Mouse (Mus musculus): ENCODE measurements around the gene Olfr464. TPM values are rescaled to one million over a fixed set of nuclear protein-coding genes. Genes with fewer than 3 reads are reported as not detected.

Olfr464 gene
- polyA plus RNA-seq, 1 experiment from 2014 or later = not detected

GRCm38 (mm10) chr11:87916005-87916404, 4.8 kb downstream of the Olfr464 start:
- H3K4me1 ChIP-seq (replicated peaks; ENCODE audit: control insufficient read depth, insufficient read depth) = no peaks in the 10 kb centered on the region
- DNase-seq (ENCODE audit: low spot score) = no peak
- no peaks in the 10 kb centered on the region for H3K9me3 ChIP-seq (ENCODE audit: control insufficient read depth, low read length)
- no peak overlapping the region for H3K9ac ChIP-seq (ENCODE audit: low read length)
- no peaks in the 10 kb centered on the region for H3K27me3 ChIP-seq (ENCODE audit: control insufficient read depth, insufficient read depth, low read length)
- no peak overlapping the region for H3K4me3 ChIP-seq (ENCODE audit: low read depth, low read length)
- WGBS = 86% methylated on average over 1 of the region's 1 CpGs
- H3K36me3 ChIP-seq (ENCODE audit: control insufficient read depth, insufficient read depth, low read length) = no peaks in the 10 kb centered on the region
- no peak for ATAC-seq (ENCODE audit: low FRiP score, low TSS enrichment)
- no peak overlapping the region for H3K27ac ChIP-seq (replicated peaks)
- TF ChIP-seq EP300 (optimal IDR thresholded peaks at IDR 0.05) = no peak
- TF ChIP-seq CTCF (IDR thresholded peaks at IDR 0.05; ENCODE audit: low read depth) = no peak
- H3K4me2 ChIP-seq (replicated peaks; ENCODE audit: low read depth) = no peak overlapping the region

- H3K4me2 ChIP-seq (replicated peaks; ENCODE audit: low read depth) = no peak overlapping the region
- H3K4me3 ChIP-seq (ENCODE audit: low read depth, low read length) = no peak overlapping the region
- DNase-seq (ENCODE audit: low spot score) (no peak), ATAC-seq (ENCODE audit: low FRiP score, low TSS enrichment) (no peak)
- no peaks in the 10 kb centered on the region for H3K36me3 ChIP-seq (ENCODE audit: control insufficient read depth, insufficient read depth, low read length)
- no peaks in the 10 kb centered on the region for H3K9me3 ChIP-seq (ENCODE audit: control insufficient read depth, low read length)
- WGBS = 80% methylated on average over 3 of the region's 3 CpGs
- H3K9ac ChIP-seq (ENCODE audit: low read length) = no peak overlapping the region
- H3K27me3 ChIP-seq (ENCODE audit: control insufficient read depth, insufficient read depth, low read length) = no peaks in the 10 kb centered on the region
- TF ChIP-seq CTCF (IDR thresholded peaks at IDR 0.05; ENCODE audit: low read depth) (no peak), EP300 (optimal IDR thresholded peaks at IDR 0.05) (no peak)
- no peak overlapping the region for H3K27ac ChIP-seq (replicated peaks)
- H3K4me1 ChIP-seq (replicated peaks; ENCODE audit: control insufficient read depth, insufficient read depth) = no peaks in the 10 kb centered on the region
Observed at GRCm38 (mm10) chr11:87904331-87904730, 16.4 kb downstream of the Olfr464 start.

- no peak for DNase-seq (ENCODE audit: low spot score)
- no peak within 1 kb of the TSS for H3K9ac ChIP-seq (ENCODE audit: low read length)
Observed at GRCm38 (mm10) chr11:87897287-87897686, 23.5 kb downstream of the Olfr464 start, which contains the start of gene Olfr463. Gene Olfr463, minus strand, starts transcription at chr11:87897387.

GRCm38 (mm10) chr11:87892168-87892567, 28.6 kb downstream of the Olfr464 start, which contains the start of gene Olfr462:
Gene Olfr462, minus strand, starts transcription at chr11:87892268.
- ATAC-seq (ENCODE audit: low FRiP score, low TSS enrichment) = no peak
- Histone ChIP-seq H3K36me3 (ENCODE audit: control insufficient read depth, insufficient read depth, low read length) (no peaks in the 10 kb centered on the region), H3K9ac (ENCODE audit: low read length) (no peak within 1 kb of the TSS), H3K4me3 (ENCODE audit: low read depth, low read length) (no peak within 1 kb of the TSS), H3K27ac (replicated peaks) (no peak within 1 kb of the TSS), H3K4me2 (replicated peaks; ENCODE audit: low read depth) (no peak within 1 kb of the TSS), H3K4me1 (replicated peaks; ENCODE audit: control insufficient read depth, insufficient read depth) (no peaks in the 10 kb centered on the region), H3K27me3 (ENCODE audit: control insufficient read depth, insufficient read depth, low read length) (no peaks in the 10 kb centered on the region), H3K9me3 (ENCODE audit: control insufficient read depth, low read length) (no peaks in the 10 kb centered on the region)
- WGBS = 87% methylated on average over 6 of the region's 6 CpGs
- TF ChIP-seq EP300 (optimal IDR thresholded peaks at IDR 0.05) (no peak), CTCF (IDR thresholded peaks at IDR 0.05; ENCODE audit: low read depth) (no peak)
- no peak for DNase-seq (ENCODE audit: low spot score)

More at GRCm38 (mm10) chr11:87897287-87897686, 23.5 kb downstream of the Olfr464 start, which contains the start of gene Olfr463:
- Histone ChIP-seq H3K27me3 (ENCODE audit: control insufficient read depth, insufficient read depth, low read length) (no peaks in the 10 kb centered on the region), H3K9me3 (ENCODE audit: control insufficient read depth, low read length) (no peaks in the 10 kb centered on the region), H3K4me3 (ENCODE audit: low read depth, low read length) (no peak within 1 kb of the TSS), H3K4me1 (replicated peaks; ENCODE audit: control insufficient read depth, insufficient read depth) (no peaks in the 10 kb centered on the region), H3K36me3 (ENCODE audit: control insufficient read depth, insufficient read depth, low read length) (no peaks in the 10 kb centered on the region), H3K4me2 (replicated peaks; ENCODE audit: low read depth) (no peak within 1 kb of the TSS), H3K27ac (replicated peaks) (no peak within 1 kb of the TSS)
- TF ChIP-seq EP300 (optimal IDR thresholded peaks at IDR 0.05) (no peak), CTCF (IDR thresholded peaks at IDR 0.05; ENCODE audit: low read depth) (no peak)
- ATAC-seq (ENCODE audit: low FRiP score, low TSS enrichment) = no peak

GRCm38 (mm10) chr11:87884856-87885255, 35.9 kb downstream of the Olfr464 start:
- Histone ChIP-seq H3K4me2 (replicated peaks; ENCODE audit: low read depth) (no peak overlapping the region), H3K9ac (ENCODE audit: low read length) (no peak overlapping the region), H3K36me3 (ENCODE audit: control insufficient read depth, insufficient read depth, low read length) (no peaks in the 10 kb centered on the region), H3K4me3 (ENCODE audit: low read depth, low read length) (no peak overlapping the region), H3K27me3 (ENCODE audit: control insufficient read depth, insufficient read depth, low read length) (no peaks in the 10 kb centered on the region), H3K4me1 (replicated peaks; ENCODE audit: control insufficient read depth, insufficient read depth) (no peaks in the 10 kb centered on the region), H3K27ac (replicated peaks) (no peak overlapping the region), H3K9me3 (ENCODE audit: control insufficient read depth, low read length) (no peaks in the 10 kb centered on the region)
- no peak for TF ChIP-seq EP300 (optimal IDR thresholded peaks at IDR 0.05)
- TF ChIP-seq CTCF (IDR thresholded peaks at IDR 0.05; ENCODE audit: low read depth) = no peak
- 72% methylated on average over 5 of the region's 5 CpGs for WGBS
- no peak for ATAC-seq (ENCODE audit: low FRiP score, low TSS enrichment)
- no peak for DNase-seq (ENCODE audit: low spot score)

- Histone ChIP-seq H3K4me1 (replicated peaks; ENCODE audit: control insufficient read depth, insufficient read depth) (no peaks in the 10 kb centered on the region), H3K4me2 (replicated peaks; ENCODE audit: low read depth) (no peak overlapping the region), H3K4me3 (ENCODE audit: low read depth, low read length) (no peak overlapping the region), H3K36me3 (ENCODE audit: control insufficient read depth, insufficient read depth, low read length) (no peaks in the 10 kb centered on the region), H3K9ac (ENCODE audit: low read length) (no peak overlapping the region), H3K27me3 (ENCODE audit: control insufficient read depth, insufficient read depth, low read length) (no peaks in the 10 kb centered on the region), H3K9me3 (ENCODE audit: control insufficient read depth, low read length) (no peaks in the 10 kb centered on the region), H3K27ac (replicated peaks) (no peak overlapping the region)
- ATAC-seq (ENCODE audit: low FRiP score, low TSS enrichment) (no peak), DNase-seq (ENCODE audit: low spot score) (no peak)
- WGBS = 46% methylated on average over 5 of the region's 5 CpGs
- TF ChIP-seq EP300 (optimal IDR thresholded peaks at IDR 0.05) (no peak), CTCF (IDR thresholded peaks at IDR 0.05; ENCODE audit: low read depth) (peak; percentile 72)
Observed at GRCm38 (mm10) chr11:87883493-87883892, 37.3 kb downstream of the Olfr464 start.
